Mouse (Mus musculus) intestine, embryonic 14.5 days (tissue): Measurements from ENCODE around the gene Lcn11. TPM values are rescaled to one million over a fixed set of nuclear protein-coding genes. Genes with fewer than 3 reads are reported as not detected.
"Not testable (repeated sequence)": the region's sequence is repeated elsewhere in the genome, so short reads cannot be mapped to it uniquely, and the experiment has no call there.

ENCODE experiments used
- ATAC-seq: fragments of 200-750 bp; cut with Nextera tagmentation; replicated peaks from 2 replicates; pipeline ENCODE4 v1.8.0; 2017; ENCODE audit warnings: low read depth, moderate number of reproducible peaks, moderate TSS enrichment, moderate library complexity; ENCODE audit not compliant: low FRiP score, low TSS enrichment
- DNase-seq: peaks from one replicate; pipeline ENCODE4 v3.0.0-alpha.2; 2018; ENCODE audit warnings: low spot score
- H3K27ac ChIP-seq: fragments of 300-500 bp; sonication (generic); 2 replicates; pipeline ENCODE4 v1.5.1; 2014; ENCODE audit warnings: low read depth, mild to moderate bottlenecking, control low read depth
- H3K27me3 ChIP-seq: fragments of 300-500 bp; sonication (generic); replicated peaks from 2 replicates; pipeline ENCODE4 v1.6.1; 2014; ENCODE audit warnings: low read length, control low read depth; ENCODE audit not compliant: control insufficient read depth, insufficient read depth
- H3K36me3 ChIP-seq: fragments of 300-500 bp; sonication (generic); 2 replicates; pipeline ENCODE4 v1.6.1; 2014; ENCODE audit warnings: low read length, control low read depth; ENCODE audit not compliant: control insufficient read depth, insufficient read depth
- H3K4me1 ChIP-seq: fragments of 300-500 bp; sonication (generic); replicated peaks from 2 replicates; pipeline ENCODE4 v1.6.1; 2014; ENCODE audit warnings: low read length, control low read depth, mixed read lengths; ENCODE audit not compliant: control insufficient read depth, insufficient read depth
- H3K4me2 ChIP-seq: fragments of 300-500 bp; sonication (generic); 2 replicates; pipeline ENCODE4 v1.6.1; 2014; ENCODE audit warnings: low read length
- H3K4me3 ChIP-seq: fragments of 300-500 bp; sonication (generic); 2 replicates; pipeline ENCODE4 v1.5.1; 2014; ENCODE audit warnings: low read depth, low read length, control low read depth, mixed read lengths
- H3K9ac ChIP-seq: fragments of 300-500 bp; sonication (generic); 2 replicates; pipeline ENCODE4 v1.6.1; 2014; ENCODE audit warnings: mild to moderate bottlenecking, low read length
- H3K9me3 ChIP-seq: fragments of 300-500 bp; sonication (generic); 2 replicates; pipeline ENCODE4 v1.6.1; 2016; ENCODE audit warnings: low read length, control low read depth; ENCODE audit not compliant: control insufficient read depth
- WGBS: fragments of 180-500 bp; shearing (Covaris S2); extraction: QIAGEN DNeasy Blood & Tissue Kit; methylation state at CpG from one replicate; pipeline ENCODE4 v1.1.7; 2014; 5-methylcytosine and 5-hydroxymethylcytosine counted together
- polyA plus RNA-seq: library from polyadenylated mRNA; unstranded; fragments of >200 nt; fragmentation: Nextera tagmentation; extraction: Ambion mirVana; gene quantifications from 2 replicates; pipeline ENCODE4 v1.2.1, GENCODE M21; 2014

Gene Lcn11
- polyA plus RNA-seq, 1 experiment from 2014 or later: not detected

- DNase-seq (no peak), ATAC-seq (no peak)
- Histone ChIP-seq H3K36me3 (no peaks in the 10 kb centered on the region), H3K9me3 (no peaks in the 10 kb centered on the region), H3K9ac (no peak overlapping the region), H3K27me3 (no peaks in the 10 kb centered on the region), H3K4me2 (no peak overlapping the region), H3K4me3 (no peak overlapping the region), H3K4me1 (no peaks in the 10 kb centered on the region), H3K27ac (no peak overlapping the region)
- 75% methylated on average over 2 of the region's 2 CpGs for WGBS
Measured at GRCm38 (mm10) chr2:25811711-25812110, 34.9 kb downstream of the Lcn11 start.

- Histone ChIP-seq H3K27ac (no peak overlapping the region), H3K4me2 (no peak overlapping the region), H3K9me3 (no peaks in the 10 kb centered on the region), H3K36me3 (no peaks in the 10 kb centered on the region), H3K9ac (no peak overlapping the region), H3K4me3 (no peak overlapping the region), H3K27me3 (no peaks in the 10 kb centered on the region), H3K4me1 (no peaks in the 10 kb centered on the region)
- no peak for ATAC-seq
- 81% methylated on average over 5 of the region's 5 CpGs for WGBS
- DNase-seq: no peak
Measured at GRCm38 (mm10) chr2:25813364-25813763, 36.5 kb downstream of the Lcn11 start.

- H3K4me2 ChIP-seq, H3K27me3 ChIP-seq, H3K9ac ChIP-seq, ATAC-seq, H3K9me3 ChIP-seq, H3K4me3 ChIP-seq, DNase-seq, H3K27ac ChIP-seq, H3K36me3 ChIP-seq, H3K4me1 ChIP-seq: not testable (repeated sequence)
- 83% methylated on average over 1 of the region's 1 CpGs for WGBS
Measured at GRCm38 (mm10) chr2:25815748-25816147, 38.9 kb downstream of the Lcn11 start, which contains the start of gene Glt6d1. TSS of gene Glt6d1 (minus strand) at chr2:25815848.

- Histone ChIP-seq H3K27me3 (no peaks in the 10 kb centered on the region), H3K4me1 (no peaks in the 10 kb centered on the region), H3K9ac (no peak within 1 kb of the TSS), H3K36me3 (no peaks in the 10 kb centered on the region), H3K4me2 (no peak within 1 kb of the TSS), H3K9me3 (no peaks in the 10 kb centered on the region), H3K27ac (no peak within 1 kb of the TSS), H3K4me3 (no peak within 1 kb of the TSS)
- no peak for DNase-seq
- no peak for ATAC-seq
- 83% methylated on average over 1 of the region's 1 CpGs for WGBS
Measured at GRCm38 (mm10) chr2:25822806-25823205, 46.0 kb downstream of the Lcn11 start, which contains the start of gene Lcn9. TSS of gene Lcn9 (plus strand) at chr2:25823153.

GRCm38 (mm10) chr2:25824751-25825150 lies 47.9 kb downstream of the Lcn11 start:
- no peak overlapping the region for H3K4me3 ChIP-seq
- H3K36me3 ChIP-seq: no peaks in the 10 kb centered on the region
- H3K4me2 ChIP-seq: no peak overlapping the region
- no peak overlapping the region for H3K9ac ChIP-seq
- ATAC-seq (no peak), DNase-seq (no peak)
- H3K27ac ChIP-seq: no peak overlapping the region
- no peaks in the 10 kb centered on the region for H3K4me1 ChIP-seq
- WGBS: 91% methylated on average over 3 of the region's 3 CpGs
- H3K9me3 ChIP-seq: no peaks in the 10 kb centered on the region
- H3K27me3 ChIP-seq: no peaks in the 10 kb centered on the region

- ATAC-seq (no peak), DNase-seq (no peak)
- H3K4me1 ChIP-seq: no peaks in the 10 kb centered on the region
- H3K36me3 ChIP-seq: no peaks in the 10 kb centered on the region
- H3K27ac ChIP-seq: no peak overlapping the region
- no peak overlapping the region for H3K9ac ChIP-seq
- H3K27me3 ChIP-seq: no peaks in the 10 kb centered on the region
- H3K4me3 ChIP-seq: no peak overlapping the region
- WGBS: 75% methylated on average over 8 of the region's 8 CpGs
- H3K4me2 ChIP-seq: no peak overlapping the region
- H3K9me3 ChIP-seq: no peaks in the 10 kb centered on the region
Measured at GRCm38 (mm10) chr2:25828344-25828947, 51.6 kb downstream of the Lcn11 start.

Other genes with a start within 250 kb of the Lcn11 start
- 31.2 and 32.0 TPM in 2 replicates for gene Traf2, start 230.1 kb upstream of the Lcn11 start, polyA plus RNA-seq
- gene Edf1, start 219.2 kb upstream of the Lcn11 start, polyA plus RNA-seq: 356 and 385 TPM in 2 replicates
- 59.1 and 85.2 TPM in 2 replicates for gene Mamdc4, start 202.2 kb upstream of the Lcn11 start, polyA plus RNA-seq
- gene Phpt1, start 201.8 kb upstream of the Lcn11 start, polyA plus RNA-seq: 278 and 287 TPM in 2 replicates
- 1.8 and 2.0 TPM in 2 replicates for gene Ajm1, start 195.3 kb upstream of the Lcn11 start, polyA plus RNA-seq
- 59.2 and 65.6 TPM in 2 replicates for gene Rabl6, start 168.5 kb upstream of the Lcn11 start, polyA plus RNA-seq
- 0.24 TPM in 2 replicates for gene Ccdc183, start 159.3 kb upstream of the Lcn11 start, polyA plus RNA-seq
- 25.7 and 26.7 TPM in 2 replicates for gene Tmem141, start 155.0 kb upstream of the Lcn11 start, polyA plus RNA-seq
- 1.5 and 1.6 TPM in 2 replicates for gene Fcna, start 149.0 kb upstream of the Lcn11 start, polyA plus RNA-seq
- gene Lcn8, start 123.9 kb upstream of the Lcn11 start, polyA plus RNA-seq: not detected in 2 replicates
- gene Lcn5, start 119.1 kb upstream of the Lcn11 start, polyA plus RNA-seq: not detected in 2 replicates
- gene Lcn6, start 100.2 kb upstream of the Lcn11 start, polyA plus RNA-seq: not detected in 2 replicates
- not detected in 2 replicates for gene Lcn10, start 94.3 kb upstream of the Lcn11 start, polyA plus RNA-seq
- gene Obp2a, start 77.0 kb upstream of the Lcn11 start, polyA plus RNA-seq: not detected in 2 replicates
- 95.4 and 106 TPM in 2 replicates for gene Bmyc, start 70.3 kb upstream of the Lcn11 start, polyA plus RNA-seq
- gene Obp2b, start 40.0 kb upstream of the Lcn11 start, polyA plus RNA-seq: not detected in 2 replicates
- not detected in 2 replicates for gene Lcn3, start 11.4 kb upstream of the Lcn11 start, polyA plus RNA-seq
- gene Gm13539, start 5.2 kb downstream of the Lcn11 start, polyA plus RNA-seq: not detected in 2 replicates
- gene Glt6d1, start 38.8 kb downstream of the Lcn11 start, polyA plus RNA-seq: not detected in 2 replicates
- gene Lcn9, start 46.1 kb downstream of the Lcn11 start, polyA plus RNA-seq: not detected in 2 replicates
- gene Sohlh1, start 70.2 kb downstream of the Lcn11 start, polyA plus RNA-seq: not detected in 2 replicates
- 0.34 and 0.46 TPM in 2 replicates for gene Kcnt1, start 86.7 kb downstream of the Lcn11 start, polyA plus RNA-seq
- 16.8 and 17.7 TPM in 2 replicates for gene Camsap1, start 206.3 kb downstream of the Lcn11 start, polyA plus RNA-seq
- gene Ubac1, start 244.7 kb downstream of the Lcn11 start, polyA plus RNA-seq: 90.2 and 90.3 TPM in 2 replicates